In the genomic region with DNA sequence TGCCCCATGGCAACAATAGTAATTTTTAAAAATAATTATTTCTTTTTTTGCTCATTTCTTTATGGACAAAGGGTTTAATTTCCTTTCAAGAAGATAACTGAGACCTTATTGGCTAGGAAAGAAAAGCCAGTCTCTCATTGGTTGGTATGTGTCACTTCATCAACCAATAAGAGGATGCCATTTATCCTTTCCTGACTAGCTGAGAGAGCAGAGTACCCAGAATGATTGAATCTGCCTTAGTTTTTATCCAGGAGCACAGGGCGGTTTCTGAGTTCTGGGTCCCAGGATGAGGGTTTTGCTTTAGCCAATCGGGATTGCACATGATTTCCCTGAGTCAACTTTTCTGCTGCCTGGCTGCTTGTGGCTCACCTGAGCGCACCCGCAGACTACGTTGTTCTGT, we compare ENCODE assay signal across 13 mouse cellular contexts. TPM values are rescaled to one million over a fixed set of nuclear protein-coding genes. Genes with fewer than 3 reads are reported as not detected.
DNase-seq lines count a peak whose midpoint lies in the region; ATAC-seq and TF ChIP-seq lines count a peak whose summit lies in the region.
"Had no signal": no experiment of that assay in that cellular context is flagged by ENCODE, and none has a peak within 500 bp of the region (broad histone marks: within the 10 kb centered on the region; RNA-seq: fewer than 3 reads in every experiment).

No protein-coding gene starts in this region.

- intact Hi-C loops in left cerebral cortex, postnatal 14 days (cut with DNase I): no loop called here

- peaks cover 4% of the 10 kb centered on the region; the same call in 1 of the 2 replicates for H3K27me3 ChIP-seq in testis, adult 2 months (ENCODE audit: control insufficient read depth, insufficient read depth, low read length)
- H3K27me3 ChIP-seq in forebrain, postnatal 0 days (ENCODE audit: insufficient read depth, low read length): no peaks in the 10 kb centered on the region
- H3K27me3 ChIP-seq in midbrain, embryonic 14.5 days (ENCODE audit: control insufficient read depth, insufficient read depth, low read length): no peaks in the 10 kb centered on the region; the same call in 1 of the 2 replicates
- H3K27me3 ChIP-seq in heart, embryonic 11.5 days (ENCODE audit: control insufficient read depth, insufficient read depth, low read length): peaks cover 75% of the 10 kb centered on the region

- DNase-seq in testis, postnatal 14 days (ENCODE audit: low spot score): no peak
- DNase-seq in forebrain, postnatal 0 days: peak; percentile 58
- DNase-seq in midbrain, embryonic 14.5 days: peak; percentile 70
- DNase-seq in gastrocnemius, postnatal 10 days: no peak
- DNase-seq in thymus, postnatal 4 days: no peak
- DNase-seq in left cerebral cortex, postnatal 14 days (ENCODE audit: low spot score in 2 of 2): no peak
- DNase-seq: kidney, postnatal 14 days; liver, postnatal 0 days; lung, postnatal 4 days had no signal

- H3K4me2 ChIP-seq in forebrain, postnatal 0 days (ENCODE audit: low read depth): peak overlapping the region; percentile 62
- H3K4me2 ChIP-seq in midbrain, embryonic 14.5 days (ENCODE audit: low read length): peak overlapping the region; percentile 68
- no peak overlapping the region for H3K4me2 ChIP-seq in heart, embryonic 11.5 days
- H3K4me2 ChIP-seq: limb, embryonic 13.5 days had no signal

- no peak for TF ChIP-seq POLR2A in testis, adult 2 months (IDR thresholded peaks at IDR 0.05; ENCODE audit: control insufficient read depth, low read depth, low read length)

- no peak for TF ChIP-seq CTCF in testis, adult 2 months (IDR thresholded peaks at IDR 0.05; ENCODE audit: control insufficient read depth, insufficient read depth, insufficient replicate concordance, low read depth, low read length)
- TF ChIP-seq CTCF in forebrain, postnatal 0 days (IDR thresholded peaks at IDR 0.05; ENCODE audit: low read depth): no peak

- H3K9ac ChIP-seq in forebrain, postnatal 0 days: no peak overlapping the region
- H3K9ac ChIP-seq in midbrain, embryonic 14.5 days (replicated peaks; ENCODE audit: low read length): peak overlapping the region; percentile 25; the same call in 1 of the 2 replicates
- H3K9ac ChIP-seq in heart, embryonic 11.5 days (ENCODE audit: low read depth, low read length): no peak overlapping the region
- H3K9ac ChIP-seq: limb, embryonic 13.5 days; liver, postnatal 0 days had no signal

- peaks cover 9% of the 10 kb centered on the region for H3K4me1 ChIP-seq in testis, adult 2 months (ENCODE audit: control insufficient read depth, insufficient read depth, low read length)
- peaks cover 34% of the 10 kb centered on the region for H3K4me1 ChIP-seq in forebrain, postnatal 0 days (ENCODE audit: insufficient read depth)
- peaks cover 46% of the 10 kb centered on the region for H3K4me1 ChIP-seq in midbrain, embryonic 14.5 days (ENCODE audit: control insufficient read depth, insufficient read depth, low read length)
- peaks cover 5% of the 10 kb centered on the region for H3K4me1 ChIP-seq in heart, embryonic 11.5 days (ENCODE audit: control insufficient read depth, insufficient read depth, low read length)

- no peaks in the 10 kb centered on the region for H3K36me3 ChIP-seq in testis, adult 2 months (ENCODE audit: control insufficient read depth, insufficient read depth, low read length)
- H3K36me3 ChIP-seq in forebrain, postnatal 0 days (ENCODE audit: insufficient read depth): peaks cover 8% of the 10 kb centered on the region
- H3K36me3 ChIP-seq in midbrain, embryonic 14.5 days (ENCODE audit: control insufficient read depth, insufficient read depth, low read length): 0 out of 2 replicates have a peak, but pooled peaks cover 10% of the 10 kb centered on the region
- H3K36me3 ChIP-seq in heart, embryonic 11.5 days (ENCODE audit: control insufficient read depth, insufficient read depth, low read length): no peaks in the 10 kb centered on the region
- H3K36me3 ChIP-seq: limb, embryonic 13.5 days had no signal

- no peaks in the 10 kb centered on the region for H3K9me3 ChIP-seq in forebrain, postnatal 0 days (ENCODE audit: low read length)
- H3K9me3 ChIP-seq in midbrain, embryonic 14.5 days (ENCODE audit: control insufficient read depth, low read length): no peaks in the 10 kb centered on the region
- no peaks in the 10 kb centered on the region for H3K9me3 ChIP-seq in heart, embryonic 11.5 days (replicated peaks; ENCODE audit: control insufficient read depth, low read length)
- H3K9me3 ChIP-seq: limb, embryonic 13.5 days had no signal

- WGBS in forebrain, postnatal 0 days: 65% methylated on average over 5 of the region's 5 CpGs
- 78% methylated on average over 5 of the region's 5 CpGs for WGBS in midbrain, embryonic 14.5 days
- 81% methylated on average over 5 of the region's 5 CpGs for WGBS in heart, embryonic 11.5 days (ENCODE audit: insufficient replicate concordance)

- H3K4me3 ChIP-seq in testis, adult 2 months (ENCODE audit: control insufficient read depth, low read depth, low read length): peak overlapping the region; percentile 85
- H3K4me3 ChIP-seq in forebrain, postnatal 0 days (ENCODE audit: low read depth, low read length): no peak overlapping the region
- H3K4me3 ChIP-seq in midbrain, embryonic 14.5 days (replicated peaks; ENCODE audit: low read depth, low read length): peak overlapping the region; percentile 71
- H3K4me3 ChIP-seq in heart, embryonic 11.5 days (ENCODE audit: low read depth, low read length): no peak overlapping the region
- H3K4me3 ChIP-seq: limb, embryonic 13.5 days; myocyte had no signal

- no peak overlapping the region for H3K27ac ChIP-seq in testis, adult 2 months (ENCODE audit: control insufficient read depth, insufficient read depth, low read depth, low read length)
- peak overlapping the region; percentile 35; the same call in 1 of the 2 replicates for H3K27ac ChIP-seq in forebrain, postnatal 0 days (ENCODE audit: low read depth, low read length)
- peak overlapping the region; percentile 90 for H3K27ac ChIP-seq in midbrain, embryonic 14.5 days (replicated peaks; ENCODE audit: low read depth, low read length)
- H3K27ac ChIP-seq in heart, embryonic 11.5 days (ENCODE audit: low read depth, low read length): no peak overlapping the region
- H3K27ac ChIP-seq: limb, embryonic 13.5 days had no signal

- ATAC-seq in forebrain, postnatal 0 days: peak; percentile 49; the same call in 1 of the 2 replicates
- ATAC-seq in midbrain, embryonic 14.5 days (ENCODE audit: low FRiP score, low TSS enrichment): no peak
- ATAC-seq in heart, embryonic 11.5 days (replicated peaks; ENCODE audit: insufficient number of reproducible peaks, low FRiP score, low TSS enrichment): no peak
- ATAC-seq: liver, postnatal 0 days had no signal

RNA-seq across cellular contexts. Expression of a gene that starts 10.2 kb away (rescaled TPM):
- polyA plus RNA-seq in testis, adult 2 months (2012; rRNA removed): 9.3 and 10.3 TPM in 2 replicates
- 40.5 and 43.1 TPM in 2 replicates for total RNA-seq in forebrain, postnatal 0 days (2014; rRNA removed)
- 57.7 and 58.9 TPM in 2 replicates for polyA plus RNA-seq in forebrain, postnatal 0 days (2015; fragmentation: Nextera tagmentation; extraction: Ambion mirVana)
- 33.7 and 39.1 TPM in 2 replicates for polyA plus RNA-seq in midbrain, embryonic 14.5 days (2014; fragmentation: Nextera tagmentation; extraction: Ambion mirVana)
- total RNA-seq in gastrocnemius, postnatal 10 days (2021): 10 to 100 TPM; 22.7 to 27.1 TPM
- 10 to 100 TPM; 22.3 to 24.0 TPM for total RNA-seq in left cerebral cortex, postnatal 14 days (2021)
- 27.5 and 33.8 TPM in 2 replicates for polyA plus RNA-seq in heart, embryonic 11.5 days (2014; fragmentation: Nextera tagmentation; extraction: Ambion mirVana)

RNA-seq across cellular contexts. Expression of a gene that starts 27.8 kb away (rescaled TPM):
- 275 and 277 TPM in 2 replicates for polyA plus RNA-seq in testis, adult 2 months (2012; rRNA removed)
- 0.38 and 2.2 TPM in 2 replicates for total RNA-seq in forebrain, postnatal 0 days (2014; rRNA removed)
- polyA plus RNA-seq in forebrain, postnatal 0 days (2015; fragmentation: Nextera tagmentation; extraction: Ambion mirVana): 0.87 and 1.6 TPM in 2 replicates
- 0.36 and 2.5 TPM in 2 replicates for polyA plus RNA-seq in midbrain, embryonic 14.5 days (2014; fragmentation: Nextera tagmentation; extraction: Ambion mirVana)
- total RNA-seq in gastrocnemius, postnatal 10 days (2021): 1 to 10 TPM in 1 of 2 experiments, under 1 TPM in 1; 0.89 to 3.6 TPM
- total RNA-seq in left cerebral cortex, postnatal 14 days (2021): 1 to 10 TPM in 1 of 2 experiments, under 1 TPM in 1; 0.90 to 1.0 TPM
- polyA plus RNA-seq in heart, embryonic 11.5 days (2014; fragmentation: Nextera tagmentation; extraction: Ambion mirVana): 0.54 and 1.2 TPM in 2 replicates

RNA-seq across cellular contexts. Expression of a gene that starts 38.3 kb away (rescaled TPM):
- polyA plus RNA-seq in testis, adult 2 months (2012; rRNA removed): 13.6 and 14.8 TPM in 2 replicates
- 9.8 and 11.9 TPM in 2 replicates for total RNA-seq in forebrain, postnatal 0 days (2014; rRNA removed)
- polyA plus RNA-seq in forebrain, postnatal 0 days (2015; fragmentation: Nextera tagmentation; extraction: Ambion mirVana): 6.2 and 7.0 TPM in 2 replicates
- polyA plus RNA-seq in midbrain, embryonic 14.5 days (2014; fragmentation: Nextera tagmentation; extraction: Ambion mirVana): 12.3 and 14.9 TPM in 2 replicates
- total RNA-seq in gastrocnemius, postnatal 10 days (2021): 10 to 100 TPM in 1 of 2 experiments, 1 to 10 TPM in 1; 7.3 to 10.3 TPM
- total RNA-seq in left cerebral cortex, postnatal 14 days (2021): 1 to 10 TPM; 4.8 to 5.7 TPM
- polyA plus RNA-seq in heart, embryonic 11.5 days (2014; fragmentation: Nextera tagmentation; extraction: Ambion mirVana): 12.1 and 12.5 TPM in 2 replicates

Comparison
In these comparisons a context has a peak if more than half of its experiments do, and no peak if none do; other contexts are left out.
1. H3K27ac ChIP-seq: peak in forebrain, postnatal 0 days (single experiment) and midbrain, embryonic 14.5 days (single experiment); none in testis, adult 2 months (single experiment) and heart, embryonic 11.5 days (single experiment).
2. H3K4me3 ChIP-seq: peak in testis, adult 2 months (single experiment) and midbrain, embryonic 14.5 days (single experiment); none in forebrain, postnatal 0 days (single experiment) and heart, embryonic 11.5 days (single experiment).
3. DNase-seq: peak in forebrain, postnatal 0 days (single experiment) and midbrain, embryonic 14.5 days (single experiment); none in testis, postnatal 14 days (single experiment), gastrocnemius, postnatal 10 days (single experiment), thymus, postnatal 4 days (single experiment) and left cerebral cortex, postnatal 14 days (0 of 2).
4. RNA of a gene that starts 27.8 kb away (polyA plus RNA-seq): 275 to 277 TPM in testis, adult 2 months; 0.36 to 2.5 TPM in midbrain, embryonic 14.5 days, 0.54 to 1.2 TPM in heart, embryonic 11.5 days and 0.87 to 1.6 TPM in forebrain, postnatal 0 days; every median in the first group is over 10 times any median in the second.